Comparison of ENCODE assay signal across 7 mouse cellular contexts in genomic region chr5:120435731-120436501, GRCm38 (mm10). TPM values are rescaled to one million over a fixed set of nuclear protein-coding genes. Genes with fewer than 3 reads are reported as not detected.
DNase-seq lines count a peak whose midpoint lies in the region; ATAC-seq lines count a peak whose summit lies in the region.

No protein-coding gene starts in this region.

- H3K9me3 ChIP-seq in hindbrain, embryonic 13.5 days, result no peaks in the 10 kb centered on the region
- H3K9me3 ChIP-seq in midbrain, embryonic 10.5 days (replicated peaks), result no peaks in the 10 kb centered on the region

- DNase-seq in ES-CJ7 (ENCODE audit: low read depth, low spot score) (peak; percentile 66), ZHBTc4 (ENCODE audit: low read depth, low spot score) (peak; percentile 61)
- DNase-seq in midbrain, embryonic 10.5 days (ENCODE audit: low spot score), result peak; percentile 84
- no peak for DNase-seq in layer of hippocampus, adult 11-12 months (ENCODE audit: low spot score)
- no peak for DNase-seq in frontal cortex, adult 2 months (ENCODE audit: extremely low spot score in 1 of 2, low spot score in 1 of 2)
- no peak for DNase-seq in ovary, adult 18-20 months (ENCODE audit: low spot score)

- H3K4me2 ChIP-seq in hindbrain, embryonic 13.5 days, result peak overlapping the region; percentile 74

- H3K27me3 ChIP-seq in hindbrain, embryonic 13.5 days, result peaks cover 89% of the 10 kb centered on the region
- peaks cover 100% of the 10 kb centered on the region for H3K27me3 ChIP-seq in midbrain, embryonic 10.5 days (ENCODE audit: low read depth, poor library complexity, severe bottlenecking)

- WGBS in hindbrain, embryonic 13.5 days, result under 1% methylated on average over 46 of the region's 47 CpGs
- under 1% methylated on average over 47 of the region's 47 CpGs for WGBS in midbrain, embryonic 10.5 days

- H3K4me3 ChIP-seq in hindbrain, embryonic 13.5 days, result peak overlapping the region; percentile 67
- peak overlapping the region; percentile 59 for H3K4me3 ChIP-seq in midbrain, embryonic 10.5 days

- H3K4me1 ChIP-seq in hindbrain, embryonic 13.5 days (replicated peaks), result peaks cover 42% of the 10 kb centered on the region
- peaks cover 95% of the 10 kb centered on the region for H3K4me1 ChIP-seq in midbrain, embryonic 10.5 days

- peak overlapping the region; percentile 97 for H3K27ac ChIP-seq in hindbrain, embryonic 13.5 days
- peak overlapping the region; percentile 91 for H3K27ac ChIP-seq in midbrain, embryonic 10.5 days (replicated peaks)

- peaks cover 11% of the 10 kb centered on the region; the same call in 1 of the 2 replicates for H3K36me3 ChIP-seq in hindbrain, embryonic 13.5 days
- H3K36me3 ChIP-seq in midbrain, embryonic 10.5 days, result peaks cover 3% of the 10 kb centered on the region; the same call in 1 of the 2 replicates

- peak overlapping the region; percentile 96 for H3K9ac ChIP-seq in hindbrain, embryonic 13.5 days

- ATAC-seq in hindbrain, embryonic 13.5 days (ENCODE audit: low FRiP score), result no peak

RNA-seq across cellular contexts. Expression of gene Lhx5, which starts 4.4 kb away (rescaled TPM):
- 48.9 and 50.7 TPM in 2 replicates for polyA plus RNA-seq in hindbrain, embryonic 13.5 days (2015; fragmentation: Nextera tagmentation; extraction: Ambion mirVana)
- polyA plus RNA-seq in midbrain, embryonic 10.5 days (2016; fragmentation: Nextera tagmentation; extraction: Ambion mirVana), result 23.5 and 30.5 TPM in 2 replicates
- polyA plus RNA-seq in frontal cortex, adult 2 months (2012; rRNA removed), result 0.23 and 0.40 TPM in 2 replicates

RNA-seq across cellular contexts. Expression of gene Sdsl, which starts 36.7 kb away (rescaled TPM):
- polyA plus RNA-seq in hindbrain, embryonic 13.5 days (2015; fragmentation: Nextera tagmentation; extraction: Ambion mirVana), result 6.4 and 6.7 TPM in 2 replicates
- polyA plus RNA-seq in midbrain, embryonic 10.5 days (2016; fragmentation: Nextera tagmentation; extraction: Ambion mirVana), result 5.5 and 6.2 TPM in 2 replicates
- 6.9 and 7.1 TPM in 2 replicates for polyA plus RNA-seq in frontal cortex, adult 2 months (2012; rRNA removed)

RNA-seq across cellular contexts. Expression of gene Sds, which starts 40.4 kb away (rescaled TPM):
- not detected in 2 replicates for polyA plus RNA-seq in hindbrain, embryonic 13.5 days (2015; fragmentation: Nextera tagmentation; extraction: Ambion mirVana)
- polyA plus RNA-seq in midbrain, embryonic 10.5 days (2016; fragmentation: Nextera tagmentation; extraction: Ambion mirVana), result not detected in 2 replicates
- polyA plus RNA-seq in frontal cortex, adult 2 months (2012; rRNA removed), result 0.40 TPM in 1 of 2 replicates, not detected in the other

Comparison
In these comparisons a context has a peak if more than half of its experiments do, and no peak if none do; other contexts are left out.
1. DNase-seq: peak in ES-CJ7 (single experiment), ZHBTc4 (single experiment) and midbrain, embryonic 10.5 days (single experiment); none in layer of hippocampus, adult 11-12 months (single experiment), frontal cortex, adult 2 months (0 of 2) and ovary, adult 18-20 months (single experiment).
2. RNA of gene Lhx5, which starts 4.4 kb away (polyA plus RNA-seq): 48.9 to 50.7 TPM in hindbrain, embryonic 13.5 days and 23.5 to 30.5 TPM in midbrain, embryonic 10.5 days; 0.23 to 0.40 TPM in frontal cortex, adult 2 months; every median in the first group is over 10 times any median in the second.